Mouse (Mus musculus) ES-E14 (cell line): Measurements from ENCODE around the gene Fut8. TPM values are rescaled to one million over a fixed set of nuclear protein-coding genes. Genes with fewer than 3 reads are reported as not detected.

Experiments used
- DNase-seq: peaks from one replicate; pipeline ENCODE4 v3.0.0-alpha.2; 2013; ENCODE audit warnings: low read depth, low spot score
- H3K27ac ChIP-seq: 2 replicates; pipeline ENCODE4 v1.5.1; 2012; ENCODE audit warnings: low read depth, mild to moderate bottlenecking, low read length, moderate library complexity, mixed read lengths; ENCODE audit not compliant: poor library complexity, insufficient read depth, severe bottlenecking
- H3K36me3 ChIP-seq: 2 replicates; pipeline ENCODE4 v1.6.1; 2012; ENCODE audit warnings: mild to moderate bottlenecking, low read length, moderate library complexity, mixed read lengths; ENCODE audit not compliant: control insufficient read depth, poor library complexity, insufficient read depth, severe bottlenecking
- H3K4me1 ChIP-seq, 2 experiments: fragments of 150-350 bp in 1 of 2; sonication (generic) in 1 of 2; 2 replicates each; pipeline ENCODE4 v1.6.1; 2012; ENCODE audit warnings: low read length in 2 of 2, mild to moderate bottlenecking in 1 of 2, mixed read lengths in 1 of 2; ENCODE audit not compliant: control insufficient read depth in 2 of 2, insufficient read depth in 2 of 2, poor library complexity in 1 of 2
- H3K4me3 ChIP-seq, 2 experiments: fragments of 150-350 bp in 1 of 2; sonication (generic) in 1 of 2; 2 replicates each; pipeline ENCODE4 v1.5.1; 2012; ENCODE audit warnings: low read length in 2 of 2, low read depth in 1 of 2, mild to moderate bottlenecking in 1 of 2, mixed read lengths in 1 of 2; ENCODE audit not compliant: insufficient read depth in 1 of 2, poor library complexity in 1 of 2, severe bottlenecking in 1 of 2
- H3K9ac ChIP-seq: 2 replicates; pipeline ENCODE4 v1.6.1; 2012; ENCODE audit warnings: low read depth, mild to moderate bottlenecking, low read length, mixed read lengths; ENCODE audit not compliant: poor library complexity, insufficient read depth, severe bottlenecking
- H3K9me3 ChIP-seq: fragments of 150-350 bp; sonication (generic); 2 replicates; pipeline ENCODE4 v1.6.1; 2012; ENCODE audit warnings: low read depth, mild to moderate bottlenecking, low read length; ENCODE audit not compliant: control insufficient read depth, insufficient read depth
- CHD2 ChIP-seq: IDR thresholded peaks from 2 replicates; pipeline ENCODE4 v1.6.1; 2014; ENCODE audit warnings: mild to moderate bottlenecking, low read depth, low read length, inconsistent platforms
- HCFC1 ChIP-seq: IDR thresholded peaks from 2 replicates; pipeline ENCODE4 v1.6.1; 2012; ENCODE audit warnings: low read length, inconsistent platforms, borderline replicate concordance; ENCODE audit not compliant: insufficient read depth
- MAFK ChIP-seq: IDR thresholded peaks from 2 replicates; pipeline ENCODE4 v1.6.1; 2014; ENCODE audit warnings: mild to moderate bottlenecking, low read depth, low read length, inconsistent platforms; ENCODE audit not compliant: insufficient read depth
- ZC3H11A ChIP-seq: IDR thresholded peaks from 2 replicates; pipeline ENCODE4 v1.6.1; 2012; ENCODE audit warnings: low read depth, mild to moderate bottlenecking, inconsistent platforms, low read length, borderline replicate concordance
- ZNF384 ChIP-seq: IDR thresholded peaks from 2 replicates; pipeline ENCODE4 v1.6.1; 2012; ENCODE audit warnings: low read depth, low read length, inconsistent platforms
- in situ Hi-C, 2 experiments: fragments of 600-800 bp; cut with MboI; formaldehyde crosslinking; loops; one replicate each; pipeline ENCODE4 v1.15.1; 2025; ENCODE audit warnings: low sequenced_read_pairs in 2 of 2, inconsistent platforms in 1 of 2; ENCODE audit not compliant: unreplicated experiment in 2 of 2
- total RNA-seq: library from RNA; depleted of rRNA; stranded (reverse); fragments of 300-350 nt; gene quantifications from 2 replicates; pipeline ENCODE4 v1.2.3, GENCODE M21; 2012

Gene Fut8
- total RNA-seq, 1 experiment = 26.3 TPM

- no peak for TF ChIP-seq ZNF384
- TF ChIP-seq CHD2 = no peak
- TF ChIP-seq HCFC1 = no peak
- no peak for TF ChIP-seq MAFK
- TF ChIP-seq ZC3H11A = no peak
- H3K9me3 ChIP-seq = no peaks in the 10 kb centered on the region
- in situ Hi-C loops = no loop called here
- H3K27ac ChIP-seq = no peak overlapping the region
- no peak for DNase-seq
- no peak overlapping the region for H3K4me3 ChIP-seq
- H3K36me3 ChIP-seq = no peaks in the 10 kb centered on the region
- no peak overlapping the region for H3K9ac ChIP-seq
- H3K4me1 ChIP-seq = no peaks in the 10 kb centered on the region
These were observed 262.6 kb downstream of the Fut8 start for GRCm38 (mm10) chr12:77500439-77501055.

GRCm38 (mm10) chr12:77501466-77502240 is 263.7 kb downstream of the Fut8 start:
- DNase-seq = no peak
- Histone ChIP-seq H3K27ac (no peak overlapping the region), H3K4me1 (no peaks in the 10 kb centered on the region), H3K9me3 (no peaks in the 10 kb centered on the region), H3K4me3 (no peak overlapping the region), H3K9ac (no peak overlapping the region), H3K36me3 (no peaks in the 10 kb centered on the region)
- in situ Hi-C loops = no loop called here
- TF ChIP-seq MAFK = no peak
- no peak for TF ChIP-seq HCFC1
- no peak for TF ChIP-seq CHD2

GRCm38 (mm10) chr12:77502243-77502642 is 264.3 kb downstream of the Fut8 start:
- H3K9ac ChIP-seq = no peak overlapping the region
- no peaks in the 10 kb centered on the region for H3K36me3 ChIP-seq
- in situ Hi-C loops = no loop called here
- no peaks in the 10 kb centered on the region for H3K4me1 ChIP-seq
- H3K27ac ChIP-seq = no peak overlapping the region
- H3K4me3 ChIP-seq = no peak overlapping the region
- H3K9me3 ChIP-seq = no peaks in the 10 kb centered on the region
- no peak for TF ChIP-seq HCFC1
- no peak for TF ChIP-seq ZNF384
- TF ChIP-seq ZC3H11A = no peak
- TF ChIP-seq CHD2 = no peak
- no peak for TF ChIP-seq MAFK
- DNase-seq = no peak

- TF ChIP-seq ZNF384 (no peak), MAFK (no peak), ZC3H11A (no peak)
- Histone ChIP-seq H3K4me1 (no peaks in the 10 kb centered on the region), H3K36me3 (no peaks in the 10 kb centered on the region), H3K27ac (no peak overlapping the region), H3K9ac (no peak overlapping the region), H3K9me3 (no peaks in the 10 kb centered on the region), H3K4me3 (no peak overlapping the region)
- no peak for DNase-seq
- in situ Hi-C loops = no loop called here
These were observed 267.5 kb downstream of the Fut8 start for GRCm38 (mm10) chr12:77505431-77505830.
